Mouse (Mus musculus): ENCODE data around the gene Cox19. TPM values are rescaled to one million over a fixed set of nuclear protein-coding genes. Genes with fewer than 3 reads are reported as not detected.

Gene Cox19
- polyA plus RNA-seq, 1 experiment from 2014 or later: 116 TPM

GRCm38 (mm10) chr5:139389676-139390061 lies 38.5 kb upstream of the Cox19 start:
- 0 out of 2 replicates have a peak, but pooled peaks cover 4% of the 10 kb centered on the region for H3K36me3 ChIP-seq (ENCODE audit: insufficient read depth, low read length)
- ATAC-seq (replicated peaks; ENCODE audit: low FRiP score, low read depth) (peak; percentile 25; the same call in 1 of the 2 replicates), DNase-seq (ENCODE audit: low spot score) (peak; percentile 74)
- H3K9me3 ChIP-seq (replicated peaks; ENCODE audit: low read length): no peaks in the 10 kb centered on the region
- H3K4me3 ChIP-seq (replicated peaks; ENCODE audit: low read depth, low read length): no peak overlapping the region
- WGBS: 11% methylated on average over 6 of the region's 6 CpGs
- peak overlapping the region; percentile 65 for H3K27ac ChIP-seq
- no peak for TF ChIP-seq CTCF (IDR thresholded peaks at IDR 0.05; ENCODE audit: low read depth)
- no peak overlapping the region for H3K4me2 ChIP-seq (ENCODE audit: low read length)
- no peaks in the 10 kb centered on the region for H3K27me3 ChIP-seq (ENCODE audit: insufficient read depth, low read length)
- H3K9ac ChIP-seq (ENCODE audit: low read depth, low read length): 0 out of 2 replicates have a peak overlapping the region, but pooled peaks have one; percentile 50
- peaks cover 34% of the 10 kb centered on the region for H3K4me1 ChIP-seq (replicated peaks; ENCODE audit: insufficient read depth, low read length)

GRCm38 (mm10) chr5:139388694-139389675 lies 37.8 kb upstream of the Cox19 start:
- Histone ChIP-seq H3K9ac (ENCODE audit: low read depth, low read length) (peak overlapping the region; percentile 35; the same call in 1 of the 2 replicates), H3K4me3 (replicated peaks; ENCODE audit: low read depth, low read length) (no peak overlapping the region), H3K36me3 (ENCODE audit: insufficient read depth, low read length) (0 out of 2 replicates have a peak, but pooled peaks cover 4% of the 10 kb centered on the region), H3K27ac (peak overlapping the region; percentile 65), H3K27me3 (ENCODE audit: insufficient read depth, low read length) (no peaks in the 10 kb centered on the region), H3K9me3 (replicated peaks; ENCODE audit: low read length) (no peaks in the 10 kb centered on the region), H3K4me2 (ENCODE audit: low read length) (peak overlapping the region; percentile 15; the same call in 1 of the 2 replicates), H3K4me1 (replicated peaks; ENCODE audit: insufficient read depth, low read length) (peaks cover 41% of the 10 kb centered on the region)
- no peak for ATAC-seq (replicated peaks; ENCODE audit: low FRiP score, low read depth)
- no peak for TF ChIP-seq CTCF (IDR thresholded peaks at IDR 0.05; ENCODE audit: low read depth)
- 54% methylated on average over 17 of the region's 17 CpGs for WGBS
- DNase-seq (ENCODE audit: low spot score): no peak

- Histone ChIP-seq H3K9ac (ENCODE audit: low read depth, low read length) (peak overlapping the region; percentile 35; the same call in 1 of the 2 replicates), H3K4me1 (replicated peaks; ENCODE audit: insufficient read depth, low read length) (peaks cover 43% of the 10 kb centered on the region)
- peak; percentile 68 for DNase-seq (ENCODE audit: low spot score)
Measured at GRCm38 (mm10) chr5:139388195-139388570, 37.0 kb upstream of the Cox19 start.

GRCm38 (mm10) chr5:139387329-139388194 lies 36.3 kb upstream of the Cox19 start:
- ATAC-seq (replicated peaks; ENCODE audit: low FRiP score, low read depth) (no peak), DNase-seq (ENCODE audit: low spot score) (no peak)
- H3K27ac ChIP-seq: peak overlapping the region; percentile 65
- H3K4me1 ChIP-seq (replicated peaks; ENCODE audit: insufficient read depth, low read length): peaks cover 46% of the 10 kb centered on the region
- H3K4me2 ChIP-seq (ENCODE audit: low read length): no peak overlapping the region
- H3K9me3 ChIP-seq (replicated peaks; ENCODE audit: low read length): no peaks in the 10 kb centered on the region
- H3K4me3 ChIP-seq (replicated peaks; ENCODE audit: low read depth, low read length): no peak overlapping the region
- no peak for TF ChIP-seq CTCF (IDR thresholded peaks at IDR 0.05; ENCODE audit: low read depth)
- H3K27me3 ChIP-seq (ENCODE audit: insufficient read depth, low read length): no peaks in the 10 kb centered on the region
- no peaks in the 10 kb centered on the region for H3K36me3 ChIP-seq (ENCODE audit: insufficient read depth, low read length)
- WGBS: 58% methylated on average over 10 of the region's 10 CpGs
- no peak overlapping the region for H3K9ac ChIP-seq (ENCODE audit: low read depth, low read length)

More at GRCm38 (mm10) chr5:139388195-139388570, 37.0 kb upstream of the Cox19 start:
- WGBS: 38% methylated on average over 4 of the region's 4 CpGs
- no peak for TF ChIP-seq CTCF (IDR thresholded peaks at IDR 0.05; ENCODE audit: low read depth)
- no peaks in the 10 kb centered on the region for H3K9me3 ChIP-seq (replicated peaks; ENCODE audit: low read length)
- no peak overlapping the region for H3K4me3 ChIP-seq (replicated peaks; ENCODE audit: low read depth, low read length)
- no peak for ATAC-seq (replicated peaks; ENCODE audit: low FRiP score, low read depth)
- no peak overlapping the region for H3K4me2 ChIP-seq (ENCODE audit: low read length)
- H3K36me3 ChIP-seq (ENCODE audit: insufficient read depth, low read length): 0 out of 2 replicates have a peak, but pooled peaks cover 2% of the 10 kb centered on the region
- no peaks in the 10 kb centered on the region for H3K27me3 ChIP-seq (ENCODE audit: insufficient read depth, low read length)
- peak overlapping the region; percentile 65 for H3K27ac ChIP-seq

GRCm38 (mm10) chr5:139386047-139386446 lies 34.8 kb upstream of the Cox19 start:
- Histone ChIP-seq H3K4me3 (replicated peaks; ENCODE audit: low read depth, low read length) (no peak overlapping the region), H3K27me3 (ENCODE audit: insufficient read depth, low read length) (no peaks in the 10 kb centered on the region), H3K9ac (ENCODE audit: low read depth, low read length) (no peak overlapping the region), H3K9me3 (replicated peaks; ENCODE audit: low read length) (no peaks in the 10 kb centered on the region), H3K36me3 (ENCODE audit: insufficient read depth, low read length) (no peaks in the 10 kb centered on the region), H3K27ac (no peak overlapping the region), H3K4me2 (ENCODE audit: low read length) (no peak overlapping the region), H3K4me1 (replicated peaks; ENCODE audit: insufficient read depth, low read length) (peaks cover 57% of the 10 kb centered on the region)
- TF ChIP-seq CTCF (IDR thresholded peaks at IDR 0.05; ENCODE audit: low read depth): no peak
- no peak for DNase-seq (ENCODE audit: low spot score)
- WGBS: 93% methylated on average over 5 of the region's 5 CpGs
- ATAC-seq (replicated peaks; ENCODE audit: low FRiP score, low read depth): no peak

Measured in kidney, postnatal 0 days (tissue).